Mouse (Mus musculus) CH12.LX (cell line): ENCODE data around the gene Glis3. TPM values are rescaled to one million over a fixed set of nuclear protein-coding genes. Genes with fewer than 3 reads are reported as not detected.

Source experiments
- DNase-seq: peaks from one replicate; pipeline ENCODE4 v3.0.0-alpha.2; 2013; ENCODE audit errors: extremely low read depth
- H3K27ac ChIP-seq: 2 replicates; pipeline ENCODE4 v1.5.1; 2012; ENCODE audit warnings: low read depth, mild to moderate bottlenecking, control low read depth, moderate library complexity; ENCODE audit not compliant: insufficient read depth
- H3K27me3 ChIP-seq: replicated peaks from 2 replicates; pipeline ENCODE3; 2012; ENCODE audit warnings: inconsistent platforms
- H3K36me3 ChIP-seq, 2 experiments: replicated peaks in 1 of 2; 2 replicates each; pipeline versions ENCODE3 to v1.6.1; 2012; ENCODE audit warnings: inconsistent platforms in 1 of 2, low read length in 1 of 2, mild to moderate bottlenecking in 1 of 2, mixed read lengths in 1 of 2, moderate library complexity in 1 of 2; ENCODE audit not compliant: control insufficient read depth in 1 of 2, insufficient read depth in 1 of 2
- H3K4me1 ChIP-seq, 2 experiments: 2 replicates each; pipeline ENCODE4 v1.6.1; 2012; ENCODE audit warnings: inconsistent platforms in 1 of 2, moderate library complexity in 1 of 2; ENCODE audit not compliant: insufficient read depth in 2 of 2, control insufficient read depth in 1 of 2
- H3K4me2 ChIP-seq: 2 replicates; pipeline ENCODE4 v1.6.1; 2012; ENCODE audit warnings: low read depth, mild to moderate bottlenecking, control low read depth; ENCODE audit not compliant: poor library complexity, insufficient read depth, severe bottlenecking
- H3K4me3 ChIP-seq, 3 experiments: fragments of 150-350 bp in 1 of 3; sonication (generic) in 1 of 3; replicated peaks in 1 of 3; 2 replicates each; pipeline versions ENCODE3 to v1.5.1; 2011 to 2012; ENCODE audit warnings: low read depth in 2 of 3, low read length in 2 of 3, mild to moderate bottlenecking in 2 of 3, moderate library complexity in 2 of 3, control low read depth in 1 of 3, improper control_type of control experiment in 1 of 3, inconsistent platforms in 1 of 3, mixed read lengths in 1 of 3; ENCODE audit not compliant: poor library complexity in 1 of 3
- H3K79me2 ChIP-seq: replicated peaks from 2 replicates; pipeline ENCODE4 v1.6.1; 2012; ENCODE audit warnings: mild to moderate bottlenecking, moderate library complexity; ENCODE audit not compliant: control insufficient read depth, poor library complexity, insufficient read depth, severe bottlenecking; ENCODE audit errors: extremely low read depth
- H3K9ac ChIP-seq: 2 replicates; pipeline ENCODE4 v1.6.1; 2012; ENCODE audit warnings: low read depth, mild to moderate bottlenecking, control low read depth, moderate library complexity; ENCODE audit not compliant: insufficient read depth
- H3K9me3 ChIP-seq: replicated peaks from 2 replicates; pipeline ENCODE3; 2012; ENCODE audit warnings: low read length, inconsistent platforms, mixed read lengths
- CHD1 ChIP-seq: IDR thresholded peaks from 2 replicates; pipeline ENCODE4 v1.6.1; 2012; ENCODE audit warnings: low read depth, low read length, improper control_type of control experiment, inconsistent platforms
- CHD2 ChIP-seq: IDR thresholded peaks from 2 replicates; pipeline ENCODE4 v1.6.1; 2011; ENCODE audit warnings: low read length, improper control_type of control experiment
- E2F4 ChIP-seq: IDR thresholded peaks from 2 replicates; pipeline ENCODE4 v1.6.1; 2011; ENCODE audit warnings: low read depth, low read length, improper control_type of control experiment; ENCODE audit not compliant: insufficient replicate concordance
- ETS1 ChIP-seq: conservative IDR thresholded peaks from 2 replicates; pipeline ENCODE4 v1.6.1; 2012; ENCODE audit warnings: low read depth, mild to moderate bottlenecking, inconsistent platforms, low read length, improper control_type of control experiment, moderate library complexity
- GABPA ChIP-seq: IDR thresholded peaks from 2 replicates; pipeline ENCODE4 v1.6.1; 2012; ENCODE audit warnings: low read depth, low read length, improper control_type of control experiment, inconsistent platforms; ENCODE audit not compliant: insufficient replicate concordance
- HCFC1 ChIP-seq: IDR thresholded peaks from 2 replicates; pipeline ENCODE4 v1.6.1; 2012; ENCODE audit warnings: low read depth, mild to moderate bottlenecking, inconsistent platforms, low read length, improper control_type of control experiment
- JUND ChIP-seq: conservative IDR thresholded peaks from 2 replicates; pipeline ENCODE4 v1.6.1; 2011; ENCODE audit warnings: low read depth, low read length, improper control_type of control experiment
- MAX ChIP-seq: IDR thresholded peaks from 2 replicates; pipeline ENCODE4 v1.6.1; 2011; ENCODE audit warnings: low read length, improper control_type of control experiment
- MEF2A ChIP-seq: IDR thresholded peaks from 2 replicates; pipeline ENCODE4 v1.6.1; 2014; ENCODE audit warnings: low read depth, mild to moderate bottlenecking, inconsistent platforms, low read length, improper control_type of control experiment, borderline replicate concordance
- NRF1 ChIP-seq: IDR thresholded peaks from 2 replicates; pipeline ENCODE4 v1.6.1; 2014; ENCODE audit warnings: low read depth, mild to moderate bottlenecking, inconsistent platforms, low read length, improper control_type of control experiment, moderate library complexity
- PAX5 ChIP-seq: IDR thresholded peaks from 2 replicates; pipeline ENCODE4 v1.6.1; 2012; ENCODE audit warnings: low read length, inconsistent platforms, mixed read lengths
- POLR2A ChIP-seq: IDR thresholded peaks from 2 replicates; pipeline ENCODE4 v1.6.1; 2011; ENCODE audit warnings: low read depth, mild to moderate bottlenecking, improper control_type of control experiment, low read length
- RAD21 ChIP-seq: IDR thresholded peaks from 2 replicates; pipeline ENCODE4 v1.6.1; 2011; ENCODE audit warnings: low read depth, mild to moderate bottlenecking, low read length, improper control_type of control experiment, moderate library complexity
- SIN3A ChIP-seq: IDR thresholded peaks from 2 replicates; pipeline ENCODE4 v1.6.1; 2012; ENCODE audit warnings: low read length, improper control_type of control experiment, inconsistent platforms
- SMC3 ChIP-seq: IDR thresholded peaks from 2 replicates; pipeline ENCODE4 v1.6.1; 2011; ENCODE audit warnings: low read depth, low read length, improper control_type of control experiment
- TBP ChIP-seq: conservative IDR thresholded peaks from 2 replicates; pipeline ENCODE4 v1.6.1; 2011; ENCODE audit warnings: low read depth, low read length, improper control_type of control experiment
- USF1 ChIP-seq: IDR thresholded peaks from 2 replicates; pipeline ENCODE4 v1.6.1; 2014; ENCODE audit warnings: low read depth, mild to moderate bottlenecking, inconsistent platforms, low read length, improper control_type of control experiment
- USF2 ChIP-seq: conservative IDR thresholded peaks from 2 replicates; pipeline ENCODE4 v1.6.1; 2011; ENCODE audit warnings: low read depth, low read length, improper control_type of control experiment
- ZC3H11A ChIP-seq: IDR thresholded peaks from 2 replicates; pipeline ENCODE4 v1.6.1; 2012; ENCODE audit warnings: low read depth, mild to moderate bottlenecking, inconsistent platforms, low read length, improper control_type of control experiment
- ZKSCAN1 ChIP-seq: IDR thresholded peaks from 2 replicates; pipeline ENCODE4 v1.6.1; 2012; ENCODE audit warnings: low read depth, inconsistent platforms, low read length, improper control_type of control experiment, borderline replicate concordance
- ZMIZ1 ChIP-seq: IDR thresholded peaks from 2 replicates; pipeline ENCODE4 v1.6.1; 2012; ENCODE audit warnings: low read depth, mild to moderate bottlenecking, inconsistent platforms, low read length, improper control_type of control experiment
- dilution Hi-C: fragments of 300-500 bp; cut with MboI; formaldehyde crosslinking; loops from 2 replicates; pipeline ENCODE4 v1.14.3; 2020; ENCODE audit warnings: low sequenced_read_pairs; ENCODE audit not compliant: extremely low pct_unique_long_range_greater_than_20kb, extremely low pct_ligation_motif_present
- in situ Hi-C: fragments of 300-500 bp; cut with MboI; formaldehyde crosslinking; loops from 3 replicates; pipeline ENCODE4 v1.14.3; 2019; ENCODE audit warnings: low sequenced_read_pairs, low pct_ligation_motif_present, low pct_unique_long_range_greater_than_20kb, mixed read lengths
- polyA plus RNA-seq: library from polyadenylated mRNA; unstranded; fragments of >175 nt; gene quantifications from 2 replicates; pipeline ENCODE4 v1.2.1, GENCODE M21; 2012; ENCODE audit warnings: low read depth; ENCODE audit not compliant: insufficient read length
- total RNA-seq, 2 experiments: library from RNA; depleted of rRNA; stranded (reverse); fragments of 300-350 nt in 1 of 2; fragments of >200 nt in 1 of 2; gene quantifications; 2 replicates each; pipeline ENCODE4 v1.2.3; 2012 to 2014

Glis3 gene
- total and polyA plus RNA-seq, 3 experiments: not detected

DNA sequence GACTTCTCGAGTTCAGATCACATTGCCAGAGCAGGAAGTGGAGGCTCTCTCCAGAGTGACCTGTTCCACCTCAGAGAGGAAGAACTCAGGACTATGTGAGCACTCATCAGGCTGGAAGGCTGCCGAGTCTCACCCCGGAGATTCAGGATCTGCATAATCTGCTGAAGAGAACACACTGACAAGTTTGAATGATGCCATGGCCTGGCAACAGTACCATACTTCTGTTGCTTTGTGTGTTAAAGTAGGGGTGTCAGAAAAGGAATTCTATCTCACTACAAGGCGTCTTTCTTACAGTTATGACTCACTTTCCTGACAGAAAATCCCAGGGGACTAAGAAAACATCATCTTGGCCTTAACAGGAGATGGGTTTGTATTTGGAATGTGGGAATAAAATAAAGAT is 388.3 kb downstream of the Glis3 start:
- in situ Hi-C loops: no loop called here
- dilution Hi-C loops: no loop called here
- Histone ChIP-seq H3K4me2 (no peak overlapping the region), H3K9me3 (no peaks in the 10 kb centered on the region), H3K9ac (no peak overlapping the region), H3K27me3 (no peaks in the 10 kb centered on the region), H3K79me2 (no peaks in the 10 kb centered on the region), H3K4me1 (peaks cover 0 to 12% of the 10 kb centered on the region in 2 experiments; a peak in 2 of 4 replicates), H3K4me3 (no peak overlapping the region)
- TF ChIP-seq SIN3A (no peak), ZKSCAN1 (no peak), SMC3 (no peak), POLR2A (no peak), JUND (no peak), TBP (no peak), ZC3H11A (no peak), E2F4 (no peak), CHD2 (no peak), GABPA (no peak), MEF2A (no peak), CHD1 (no peak), ETS1 (no peak), ZMIZ1 (no peak), MAX (no peak), USF2 (no peak), USF1 (no peak), HCFC1 (no peak), RAD21 (no peak), NRF1 (no peak)
- TF ChIP-seq, all 38 proteins: peak for 0
- no peak for DNase-seq
- no peak overlapping the region for H3K27ac ChIP-seq
- no peaks in the 10 kb centered on the region for H3K36me3 ChIP-seq

DNA sequence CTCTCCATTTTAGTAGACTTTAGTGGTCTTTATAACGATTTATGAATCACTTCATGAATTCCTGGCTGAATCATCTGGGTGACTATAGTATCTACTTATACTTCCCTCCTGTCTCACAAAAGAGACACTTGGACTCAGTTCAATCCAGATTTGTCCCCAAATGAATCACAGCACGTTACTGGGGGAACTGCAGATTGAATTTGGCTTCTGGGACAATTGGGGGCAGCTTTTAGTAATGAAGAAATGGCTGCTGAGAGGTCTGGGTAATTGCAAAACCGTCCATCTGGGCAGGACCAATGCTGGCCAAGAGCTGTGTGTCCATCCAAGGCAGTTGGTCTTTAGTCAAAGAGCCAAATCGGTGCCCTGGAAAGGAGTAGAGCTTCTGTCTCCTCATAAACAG is 390.4 kb downstream of the Glis3 start:
- no peaks in the 10 kb centered on the region for H3K79me2 ChIP-seq
- in situ Hi-C loops: no loop called here
- TF ChIP-seq PAX5 (no peak), ETS1 (no peak), E2F4 (no peak)
- dilution Hi-C loops: no loop called here
- H3K4me3 ChIP-seq: no peak overlapping the region
- H3K9ac ChIP-seq: no peak overlapping the region
- H3K4me2 ChIP-seq: no peak overlapping the region
- H3K36me3 ChIP-seq: no peaks in the 10 kb centered on the region
- H3K9me3 ChIP-seq: no peaks in the 10 kb centered on the region
- no peaks in the 10 kb centered on the region for H3K27me3 ChIP-seq
- peaks cover 0 to 12% of the 10 kb centered on the region in 2 experiments; a peak in 2 of 4 replicates for H3K4me1 ChIP-seq
- H3K27ac ChIP-seq: no peak overlapping the region
- no peak for DNase-seq
